ENCODE assay signal across 8 mouse cellular contexts in genomic region chrX:136957583-136958279, GRCm38 (mm10). TPM values are rescaled to one million over a fixed set of nuclear protein-coding genes. Genes with fewer than 3 reads are reported as not detected.
A peak's percentile ranks its signal among the peaks of the same experiment; 100 is the strongest.
DNase-seq lines count a peak whose midpoint lies in the region; ATAC-seq and TF ChIP-seq lines count a peak whose summit lies in the region.
"Not testable (repeated sequence)": the region's sequence is repeated elsewhere in the genome, so short reads cannot be mapped to it uniquely, and the experiment has no call there.

No protein-coding gene starts in this region.

- H3K27ac ChIP-seq in embryonic facial prominence, embryonic 11.5 days (replicated peaks; ENCODE audit: low read depth, low read length); heart, embryonic 10.5 days; kidney, adult 2 months (ENCODE audit: insufficient read depth, low read depth, low read length); lung, postnatal 0 days (ENCODE audit: low read length): not testable (repeated sequence)

- peak overlapping the region; percentile 21 for H3K4me3 ChIP-seq in embryonic facial prominence, embryonic 11.5 days (ENCODE audit: low read depth, low read length)
- peak overlapping the region; percentile 44 for H3K4me3 ChIP-seq in heart, embryonic 10.5 days
- H3K4me3 ChIP-seq in kidney, adult 2 months (ENCODE audit: insufficient read depth, low read depth, low read length) = 0 out of 2 replicates have a peak overlapping the region, but pooled peaks have one; percentile 20
- H3K4me3 ChIP-seq in lung, postnatal 0 days (ENCODE audit: low read depth, low read length) = not testable (repeated sequence)

- H3K36me3 ChIP-seq in embryonic facial prominence, embryonic 11.5 days (replicated peaks; ENCODE audit: control insufficient read depth, insufficient read depth, low read depth, low read length); heart, embryonic 10.5 days; kidney, adult 2 months (ENCODE audit: control insufficient read depth, insufficient read depth, low read length); lung, postnatal 0 days (ENCODE audit: insufficient read depth, low read length): not testable (repeated sequence)

- ATAC-seq in embryonic facial prominence, embryonic 11.5 days (replicated peaks; ENCODE audit: insufficient number of reproducible peaks, low FRiP score, low TSS enrichment, low read depth) = peak; percentile 100
- peak; percentile 88 for ATAC-seq in lung, postnatal 0 days

- TF ChIP-seq CTCF in kidney, adult 2 months (conservative IDR thresholded peaks at IDR 0.05; ENCODE audit: insufficient read depth, insufficient read length, low read depth, low read length); lung, postnatal 0 days (IDR thresholded peaks at IDR 0.05): not testable (repeated sequence)

- H3K9me3 ChIP-seq in embryonic facial prominence, embryonic 11.5 days (replicated peaks; ENCODE audit: control insufficient read depth, low read length); heart, embryonic 10.5 days; lung, postnatal 0 days (ENCODE audit: low read length): not testable (repeated sequence)

- H3K4me2 ChIP-seq in embryonic facial prominence, embryonic 11.5 days (ENCODE audit: low read depth, low read length) = peak overlapping the region; percentile 13; the same call in 1 of the 2 replicates
- peak overlapping the region; percentile 28; the same call in 1 of the 2 replicates for H3K4me2 ChIP-seq in lung, postnatal 0 days (replicated peaks; ENCODE audit: low read depth, low read length)

- not testable (repeated sequence) for TF ChIP-seq EP300 in lung, postnatal 0 days (IDR thresholded peaks at IDR 0.05)

- not testable (repeated sequence) for H3K27me3 ChIP-seq in embryonic facial prominence, embryonic 11.5 days (ENCODE audit: control insufficient read depth, insufficient read depth, low read length); heart, embryonic 10.5 days (ENCODE audit: insufficient read depth, poor library complexity, severe bottlenecking); kidney, adult 2 months (replicated peaks; ENCODE audit: control insufficient read depth, insufficient read depth, low read length); lung, postnatal 0 days (replicated peaks; ENCODE audit: insufficient read depth, low read length)

- H3K4me1 ChIP-seq in embryonic facial prominence, embryonic 11.5 days (ENCODE audit: control insufficient read depth, insufficient read depth, low read length); heart, embryonic 10.5 days; kidney, adult 2 months (ENCODE audit: control insufficient read depth, insufficient read depth, low read length); lung, postnatal 0 days (ENCODE audit: insufficient read depth, low read depth, low read length): not testable (repeated sequence)

- DNase-seq in adrenal gland, postnatal 25 days = peak; percentile 33
- DNase-seq in embryonic facial prominence, embryonic 11.5 days (ENCODE audit: low spot score) = peak; percentile 80
- DNase-seq in heart, embryonic 10.5 days (ENCODE audit: low spot score) = peak; percentile 75
- DNase-seq in kidney, adult 2 months = peak; percentile 55
- DNase-seq in left cerebral cortex, adult 9 months (ENCODE audit: low spot score in 2 of 2) = peak; percentile 58 to 93
- DNase-seq in lung, postnatal 0 days (ENCODE audit: low spot score) = peak; percentile 15
- peak; percentile 65 for DNase-seq in ovary, adult 18-20 months (ENCODE audit: low spot score)
- DNase-seq in thymus, postnatal 14 days = peak; percentile 4

- H3K9ac ChIP-seq in embryonic facial prominence, embryonic 11.5 days (replicated peaks; ENCODE audit: low read length); lung, postnatal 0 days (replicated peaks; ENCODE audit: low read depth): not testable (repeated sequence)

- WGBS in embryonic facial prominence, embryonic 11.5 days = 27% methylated on average over 13 of the region's 13 CpGs
- 26% methylated on average over 13 of the region's 13 CpGs for WGBS in heart, embryonic 10.5 days
- WGBS in kidney, adult 2 months = 10% methylated on average over 13 of the region's 13 CpGs
- WGBS in lung, postnatal 0 days = 31% methylated on average over 11 of the region's 13 CpGs

- TF ChIP-seq POLR2A in kidney, adult 2 months (IDR thresholded peaks at IDR 0.05; ENCODE audit: low read depth, low read length) = not testable (repeated sequence)

RNA-seq across cellular contexts. Expression of gene Tmsb15b2, which starts 17.6 kb away (rescaled TPM):
- 15.4 and 16.3 TPM in 2 replicates for total RNA-seq in adrenal gland, postnatal 25 days (2021)
- 92.4 and 92.5 TPM in 2 replicates for polyA plus RNA-seq in embryonic facial prominence, embryonic 11.5 days (2014; fragmentation: Nextera tagmentation; extraction: Ambion mirVana)
- polyA plus RNA-seq in heart, embryonic 10.5 days (2016; fragmentation: Nextera tagmentation; extraction: Ambion mirVana) = 19.7 and 28.3 TPM in 2 replicates
- 0.44 and 0.57 TPM in 2 replicates for polyA plus RNA-seq in kidney, adult 2 months (2012; rRNA removed)
- 15.2 and 19.8 TPM in 2 replicates for polyA plus RNA-seq in lung, postnatal 0 days (2015; fragmentation: Nextera tagmentation; extraction: Ambion mirVana)

RNA-seq across cellular contexts. Expression of gene Tmsb15l, which starts 18.9 kb away (rescaled TPM):
- 0.67 and 3.5 TPM in 2 replicates for total RNA-seq in adrenal gland, postnatal 25 days (2021)
- polyA plus RNA-seq in embryonic facial prominence, embryonic 11.5 days (2014; fragmentation: Nextera tagmentation; extraction: Ambion mirVana) = 11.8 and 12.9 TPM in 2 replicates
- polyA plus RNA-seq in heart, embryonic 10.5 days (2016; fragmentation: Nextera tagmentation; extraction: Ambion mirVana) = 1.4 and 2.4 TPM in 2 replicates
- polyA plus RNA-seq in kidney, adult 2 months (2012; rRNA removed) = 1.2 and 2.0 TPM in 2 replicates
- polyA plus RNA-seq in lung, postnatal 0 days (2015; fragmentation: Nextera tagmentation; extraction: Ambion mirVana) = 0.95 TPM in 1 of 2 replicates, not detected in the other

RNA-seq across cellular contexts. Expression of gene Tmsb15b1, which starts 18.9 kb away (rescaled TPM):
- 1.8 and 3.2 TPM in 2 replicates for total RNA-seq in adrenal gland, postnatal 25 days (2021)
- polyA plus RNA-seq in embryonic facial prominence, embryonic 11.5 days (2014; fragmentation: Nextera tagmentation; extraction: Ambion mirVana) = 30.6 and 35.8 TPM in 2 replicates
- 11.8 and 13.6 TPM in 2 replicates for polyA plus RNA-seq in heart, embryonic 10.5 days (2016; fragmentation: Nextera tagmentation; extraction: Ambion mirVana)
- polyA plus RNA-seq in kidney, adult 2 months (2012; rRNA removed) = 0.83 and 1.0 TPM in 2 replicates
- polyA plus RNA-seq in lung, postnatal 0 days (2015; fragmentation: Nextera tagmentation; extraction: Ambion mirVana) = 12.8 and 15.3 TPM in 2 replicates

RNA-seq across cellular contexts. Expression of gene H2bfm, which starts 30.6 kb away (rescaled TPM):
- total RNA-seq in adrenal gland, postnatal 25 days (2021) = not detected in 2 replicates
- polyA plus RNA-seq in embryonic facial prominence, embryonic 11.5 days (2014; fragmentation: Nextera tagmentation; extraction: Ambion mirVana) = not detected in 2 replicates
- not detected in 2 replicates for polyA plus RNA-seq in heart, embryonic 10.5 days (2016; fragmentation: Nextera tagmentation; extraction: Ambion mirVana)
- polyA plus RNA-seq in kidney, adult 2 months (2012; rRNA removed) = not detected in 2 replicates
- not detected in 2 replicates for polyA plus RNA-seq in lung, postnatal 0 days (2015; fragmentation: Nextera tagmentation; extraction: Ambion mirVana)

RNA-seq across cellular contexts. Expression of gene Zcchc18, which starts 35.2 kb away (rescaled TPM):
- 8.3 and 13.7 TPM in 2 replicates for total RNA-seq in adrenal gland, postnatal 25 days (2021)
- 59.5 and 61.3 TPM in 2 replicates for polyA plus RNA-seq in embryonic facial prominence, embryonic 11.5 days (2014; fragmentation: Nextera tagmentation; extraction: Ambion mirVana)
- 4.0 and 8.6 TPM in 2 replicates for polyA plus RNA-seq in heart, embryonic 10.5 days (2016; fragmentation: Nextera tagmentation; extraction: Ambion mirVana)
- polyA plus RNA-seq in kidney, adult 2 months (2012; rRNA removed) = 0.30 and 0.92 TPM in 2 replicates
- polyA plus RNA-seq in lung, postnatal 0 days (2015; fragmentation: Nextera tagmentation; extraction: Ambion mirVana) = 0.88 and 1.5 TPM in 2 replicates

Comparison
In these comparisons a context has a peak if more than half of its experiments do, and no peak if none do; other contexts are left out.
1. DNase-seq: peak in every context shown above with its lines; median percentile 80 in embryonic facial prominence, embryonic 11.5 days; 76 in left cerebral cortex, adult 9 months; 75 in heart, embryonic 10.5 days; 65 in ovary, adult 18-20 months; 55 in kidney, adult 2 months; 33 in adrenal gland, postnatal 25 days; 15 in lung, postnatal 0 days; 4 in thymus, postnatal 14 days.
2. RNA of gene Tmsb15b2, which starts 17.6 kb away (polyA plus RNA-seq): 92.4 to 92.5 TPM in embryonic facial prominence, embryonic 11.5 days, 19.7 to 28.3 TPM in heart, embryonic 10.5 days and 15.2 to 19.8 TPM in lung, postnatal 0 days; 0.44 to 0.57 TPM in kidney, adult 2 months; every median in the first group is over 10 times any median in the second.